14 mouse cellular contexts compared by ENCODE assay signal in the genomic region with DNA sequence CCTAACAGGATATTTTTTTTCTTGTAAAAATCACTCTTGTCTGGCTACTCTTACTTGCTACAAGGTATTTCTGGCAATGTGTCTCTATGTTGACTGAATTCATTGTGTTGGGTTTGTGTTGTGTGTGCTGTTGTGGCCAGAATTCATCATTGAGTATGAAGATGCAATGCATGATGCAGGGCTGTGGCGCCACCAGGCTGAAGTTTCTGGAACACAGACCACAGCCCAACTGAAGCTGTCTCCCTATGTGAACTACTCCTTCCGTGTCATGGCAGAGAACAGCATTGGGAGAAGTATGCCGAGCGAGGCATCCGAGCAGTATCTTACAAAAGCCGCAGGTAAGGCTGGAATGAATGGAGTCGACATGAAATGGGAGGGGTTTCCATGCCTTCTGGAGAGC.
DNase-seq lines count a peak whose midpoint lies in the region; ATAC-seq and TF ChIP-seq lines count a peak whose summit lies in the region.
"Had no signal": no experiment of that assay in that cellular context is flagged by ENCODE, and none has a peak within 500 bp of the region (broad histone marks: within the 10 kb centered on the region; RNA-seq: fewer than 3 reads in every experiment).

No protein-coding gene starts in this region.

- ATAC-seq in hindbrain, embryonic 16.5 days = 0 out of 2 replicates have a peak, but pooled peaks have one; percentile 59
- ATAC-seq in hindbrain, embryonic 14.5 days (ENCODE audit: low FRiP score) = no peak
- ATAC-seq: liver, postnatal 0 days; Patski had no signal

- peak; percentile 36 for TF ChIP-seq RAD21 in CH12.LX (IDR thresholded peaks at IDR 0.05; ENCODE audit: low read depth, low read length)

- no peak for TF ChIP-seq POLR2A in lung, adult 2 months (IDR thresholded peaks at IDR 0.05; ENCODE audit: borderline replicate concordance, extremely low read depth, low read depth, low read length)
- no peak for TF ChIP-seq POLR2A in CH12.LX (IDR thresholded peaks at IDR 0.05; ENCODE audit: low read depth, low read length)
- no peak for TF ChIP-seq POLR2A in brain, embryonic 14.5 days (IDR thresholded peaks at IDR 0.05; ENCODE audit: borderline replicate concordance, extremely low read depth, insufficient read depth, insufficient read length, poor library complexity, severe bottlenecking)

- H3K9ac ChIP-seq in hindbrain, embryonic 16.5 days (ENCODE audit: low read depth, low read length) = no peak overlapping the region
- H3K9ac ChIP-seq in hindbrain, embryonic 14.5 days = no peak overlapping the region
- H3K9ac ChIP-seq in CH12.LX (ENCODE audit: insufficient read depth, low read depth) = no peak overlapping the region
- H3K9ac ChIP-seq: liver, postnatal 0 days had no signal

- H3K4me3 ChIP-seq in hindbrain, embryonic 16.5 days (ENCODE audit: low read length) = no peak overlapping the region
- no peak overlapping the region for H3K4me3 ChIP-seq in hindbrain, embryonic 14.5 days (replicated peaks; ENCODE audit: low read length)
- no peak overlapping the region for H3K4me3 ChIP-seq in lung, adult 2 months (replicated peaks; ENCODE audit: extremely low read depth, low read depth, low read length)
- no peak overlapping the region for H3K4me3 ChIP-seq in CH12.LX (replicated peaks in 1 of 3; ENCODE audit: low read depth in 2 of 3, low read length in 2 of 3, poor library complexity in 1 of 3)
- H3K4me3 ChIP-seq: heart, embryonic 10.5 days; hindbrain, embryonic 10.5 days had no signal

- in situ Hi-C loops in CH12.LX (cut with MboI; ENCODE audit: low pct_ligation_motif_present, low pct_unique_long_range_greater_than_20kb, low sequenced_read_pairs) = no loop called here

- no peaks in the 10 kb centered on the region for H3K4me1 ChIP-seq in hindbrain, embryonic 16.5 days (ENCODE audit: control insufficient read depth, insufficient read depth, low read depth, low read length)
- H3K4me1 ChIP-seq in hindbrain, embryonic 14.5 days (replicated peaks; ENCODE audit: control insufficient read depth, insufficient read depth, low read length) = no peaks in the 10 kb centered on the region
- no peaks in the 10 kb centered on the region for H3K4me1 ChIP-seq in lung, adult 2 months (ENCODE audit: control insufficient read depth, insufficient read depth, low read length)
- peaks cover 0 to 8% of the 10 kb centered on the region in 2 experiments; a peak in 2 of 4 replicates for H3K4me1 ChIP-seq in CH12.LX (ENCODE audit: control insufficient read depth in 1 of 2, insufficient read depth in 2 of 2)
- H3K4me1 ChIP-seq: heart, embryonic 10.5 days; hindbrain, embryonic 10.5 days had no signal

- H3K4me2 ChIP-seq in hindbrain, embryonic 16.5 days (ENCODE audit: low read length) = no peak overlapping the region
- H3K4me2 ChIP-seq in hindbrain, embryonic 14.5 days (replicated peaks) = no peak overlapping the region
- H3K4me2 ChIP-seq in CH12.LX (ENCODE audit: insufficient read depth, low read depth, poor library complexity, severe bottlenecking) = no peak overlapping the region

- WGBS in hindbrain, embryonic 16.5 days = 88% methylated on average over 7 of the region's 7 CpGs
- 88% methylated on average over 7 of the region's 7 CpGs for WGBS in hindbrain, embryonic 14.5 days
- WGBS in lung, adult 2 months = 84% methylated on average over 7 of the region's 7 CpGs

- peaks cover 28% of the 10 kb centered on the region for H3K36me3 ChIP-seq in hindbrain, embryonic 16.5 days (ENCODE audit: control insufficient read depth, insufficient read depth, low read length)
- H3K36me3 ChIP-seq in hindbrain, embryonic 14.5 days (replicated peaks; ENCODE audit: control insufficient read depth, insufficient read depth) = peaks cover 60% of the 10 kb centered on the region
- H3K36me3 ChIP-seq in CH12.LX (replicated peaks in 1 of 2; ENCODE audit: control insufficient read depth in 1 of 2, insufficient read depth in 1 of 2, low read length in 1 of 2) = no peaks in the 10 kb centered on the region
- H3K36me3 ChIP-seq: heart, embryonic 10.5 days had no signal

- DNase-seq in hindbrain, embryonic 14.5 days (ENCODE audit: low spot score) = no peak
- DNase-seq in lung, adult 2 months = no peak
- no peak for DNase-seq in lung, postnatal 25 days (ENCODE audit: low spot score)
- DNase-seq in CH12.LX (ENCODE audit: extremely low read depth) = no peak
- peak; percentile 29 for DNase-seq in brain, embryonic 14.5 days (ENCODE audit: low read depth)
- no peak for DNase-seq in retina, postnatal 1 day
- DNase-seq in gastrocnemius, postnatal 10 days = no peak
- DNase-seq: adrenal gland, adult 8-10 months; liver, postnatal 0 days; thymus, adult 2 months had no signal

- H3K79me2 ChIP-seq in CH12.LX (replicated peaks; ENCODE audit: control insufficient read depth, extremely low read depth, insufficient read depth, poor library complexity, severe bottlenecking) = no peaks in the 10 kb centered on the region

- dilution Hi-C loops in CH12.LX (cut with MboI; ENCODE audit: extremely low pct_ligation_motif_present, extremely low pct_unique_long_range_greater_than_20kb, low sequenced_read_pairs) = no loop called here

- H3K27me3 ChIP-seq in hindbrain, embryonic 16.5 days (replicated peaks; ENCODE audit: control insufficient read depth, insufficient read depth, low read length) = no peaks in the 10 kb centered on the region
- no peaks in the 10 kb centered on the region for H3K27me3 ChIP-seq in hindbrain, embryonic 14.5 days (ENCODE audit: control insufficient read depth, insufficient read depth, low read length)
- no peaks in the 10 kb centered on the region for H3K27me3 ChIP-seq in CH12.LX (replicated peaks)

- peak; percentile 15; the same call in 1 of the 2 replicates for TF ChIP-seq CTCF in lung, adult 2 months (IDR thresholded peaks at IDR 0.05; ENCODE audit: insufficient read depth, low read length)
- TF ChIP-seq CTCF in CH12.LX (conservative IDR thresholded peaks at IDR 0.05 in 1 of 2, IDR thresholded peaks at IDR 0.05 in 1 of 2; ENCODE audit: low read depth in 2 of 2, low read length in 2 of 2) = peak in 1 of 2 experiments; percentile 41; a peak in 2 of 4 replicates
- peak; percentile 39; the same call in 1 of the 2 replicates for TF ChIP-seq CTCF in brain, embryonic 14.5 days (IDR thresholded peaks at IDR 0.05; ENCODE audit: borderline replicate concordance, extremely low read depth, insufficient read depth, insufficient read length)

- no peak for TF ChIP-seq EP300 in CH12.LX (IDR thresholded peaks at IDR 0.05; ENCODE audit: low read length)

- H3K9me3 ChIP-seq in hindbrain, embryonic 16.5 days (ENCODE audit: control insufficient read depth, low read length) = no peaks in the 10 kb centered on the region
- H3K9me3 ChIP-seq in hindbrain, embryonic 14.5 days (ENCODE audit: control insufficient read depth, low read length) = no peaks in the 10 kb centered on the region
- no peaks in the 10 kb centered on the region for H3K9me3 ChIP-seq in CH12.LX (replicated peaks; ENCODE audit: low read length)
- H3K9me3 ChIP-seq: heart, embryonic 10.5 days; hindbrain, embryonic 10.5 days had no signal

- no peak overlapping the region for H3K27ac ChIP-seq in hindbrain, embryonic 16.5 days (ENCODE audit: low read depth, low read length)
- H3K27ac ChIP-seq in hindbrain, embryonic 14.5 days = no peak overlapping the region
- H3K27ac ChIP-seq in CH12.LX (ENCODE audit: insufficient read depth, low read depth) = no peak overlapping the region
- H3K27ac ChIP-seq: heart, embryonic 10.5 days; hindbrain, embryonic 10.5 days had no signal

TF ChIP-seq in CH12.LX, 34 proteins besides CTCF, POLR2A, EP300 and RAD21:
- no peak for TF ChIP-seq MXI1 (IDR thresholded peaks at IDR 0.05; ENCODE audit: low read depth, low read length)
- TF ChIP-seq JUND (conservative IDR thresholded peaks at IDR 0.05; ENCODE audit: low read depth, low read length) = no peak
- TF ChIP-seq CHD1 (IDR thresholded peaks at IDR 0.05; ENCODE audit: low read depth, low read length) = no peak
- no peak for TF ChIP-seq GABPA (IDR thresholded peaks at IDR 0.05; ENCODE audit: insufficient replicate concordance, low read depth, low read length)
- no peak for TF ChIP-seq CHD2 (IDR thresholded peaks at IDR 0.05; ENCODE audit: low read length)
- no peak for TF ChIP-seq ELF1 (IDR thresholded peaks at IDR 0.05; ENCODE audit: low read depth, low read length)
- no peak for TF ChIP-seq MAZ (IDR thresholded peaks at IDR 0.05; ENCODE audit: low read depth, low read length)
- no peak for TF ChIP-seq KAT2A (IDR thresholded peaks at IDR 0.05; ENCODE audit: insufficient replicate concordance, low read length)
- no peak for TF ChIP-seq PAX5 (IDR thresholded peaks at IDR 0.05; ENCODE audit: low read length)
- TF ChIP-seq ZC3H11A (IDR thresholded peaks at IDR 0.05; ENCODE audit: low read depth, low read length) = no peak
- TF ChIP-seq POLR2AphosphoS2 (IDR thresholded peaks at IDR 0.05; ENCODE audit: low read depth, low read length) = no peak
- no peak for TF ChIP-seq MAX (IDR thresholded peaks at IDR 0.05; ENCODE audit: low read length)
- TF ChIP-seq E2F4 (IDR thresholded peaks at IDR 0.05; ENCODE audit: insufficient replicate concordance, low read depth, low read length) = no peak
- TF ChIP-seq ZNF384 (IDR thresholded peaks at IDR 0.05; ENCODE audit: low read depth, low read length) = no peak
- no peak for TF ChIP-seq MYC (IDR thresholded peaks at IDR 0.05; ENCODE audit: low read depth, low read length)
- TF ChIP-seq TCF12 (IDR thresholded peaks at IDR 0.05; ENCODE audit: low read depth, low read length) = no peak
TF ChIP-seq in CH12.LX: peak in this region for 0.
